Mouse (Mus musculus): ENCODE measurements around the gene Kpna3.

Kpna3 gene

DNA sequence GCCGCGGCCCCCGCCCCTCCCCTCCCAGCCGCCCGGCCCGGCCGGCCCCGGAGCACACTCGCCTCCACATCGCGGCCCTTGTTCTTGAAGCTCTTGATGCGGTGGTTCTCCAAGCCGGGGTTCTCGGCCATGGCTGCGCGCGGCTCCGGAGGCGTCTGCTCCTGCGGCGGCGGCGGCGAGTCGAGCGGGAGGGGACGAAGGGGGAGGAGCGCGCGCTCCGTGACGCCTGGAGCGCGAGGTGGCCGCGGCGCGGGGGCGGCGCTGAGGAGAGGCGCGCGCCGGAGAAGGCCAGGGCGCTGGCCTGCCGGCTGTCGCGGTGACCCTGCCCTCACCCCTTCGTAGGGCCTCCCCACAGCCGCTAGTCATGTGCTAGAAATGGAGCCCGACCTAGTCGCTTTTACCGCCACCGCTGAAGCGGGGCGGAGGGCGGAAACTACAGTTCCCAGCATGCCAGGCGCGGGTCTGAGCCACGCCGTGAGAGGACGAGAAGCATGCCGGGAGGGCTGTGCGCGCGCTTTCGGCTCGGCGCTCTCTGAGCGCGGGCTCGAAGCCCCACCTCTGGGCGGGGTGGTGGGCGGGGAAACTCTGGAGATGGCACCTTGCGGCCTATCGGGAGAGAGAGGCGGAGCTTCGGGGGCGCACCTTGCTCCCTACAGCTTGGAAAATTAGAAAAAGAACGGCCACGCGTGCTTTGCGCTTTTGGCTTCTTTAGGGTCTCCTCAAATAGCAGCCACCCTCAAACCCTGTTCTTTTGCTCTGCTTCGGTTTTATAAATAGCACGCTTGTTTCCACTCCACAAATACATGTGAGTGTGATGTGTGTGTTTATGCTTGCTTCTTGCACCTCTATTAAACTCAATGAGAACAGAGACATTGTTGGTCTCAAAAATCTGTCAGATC is at the start of gene Kpna3:
TSS of gene Kpna3 (minus strand) at position 214 of the 899 bp plus-strand sequence.
- DNase-seq: peak; percentile 97 to 99

DNA sequence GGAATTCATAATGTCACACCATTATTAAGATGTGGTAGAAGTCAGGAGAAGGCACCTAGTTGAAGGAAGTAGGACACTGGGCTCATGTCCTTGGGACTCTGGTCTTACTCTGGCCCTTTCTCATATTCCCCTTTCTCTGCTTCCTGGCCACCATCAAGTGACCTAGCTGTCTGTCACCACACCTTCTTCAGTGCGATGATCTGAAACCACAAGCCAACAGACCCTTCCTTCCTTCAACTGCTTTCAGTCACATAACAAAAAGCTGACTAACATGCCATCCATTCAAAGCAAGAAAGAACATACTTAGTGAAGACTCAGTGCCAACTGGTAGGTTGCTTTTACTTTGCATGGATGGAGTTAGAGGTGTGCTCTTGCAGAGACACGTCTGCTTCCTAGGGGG is 20.7 kb upstream of the Kpna3 start:
- DNase-seq: no peak

GRCm38 (mm10) chr14:61457468-61457867 is 17.8 kb upstream of the Kpna3 start:
- DNase-seq: no peak

DNA sequence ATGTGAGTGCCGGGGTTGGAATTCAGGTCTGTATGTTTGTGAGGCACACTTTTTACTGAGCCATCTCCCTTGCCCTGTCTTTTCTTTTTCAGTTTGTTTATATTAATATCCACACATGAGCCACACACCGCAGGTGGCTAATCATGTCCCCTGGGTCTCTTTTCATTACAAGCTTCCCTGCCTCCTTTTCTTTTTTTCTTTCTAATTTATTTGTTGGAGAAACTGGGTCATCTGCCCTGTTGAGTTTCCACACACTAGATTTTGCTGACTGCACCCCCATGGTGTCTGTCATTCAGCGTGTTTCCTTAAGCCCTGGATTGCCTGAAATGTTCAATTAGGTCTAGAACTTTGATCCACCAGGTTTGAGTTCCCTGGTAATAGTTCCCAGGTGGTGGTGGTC is 15.9 kb upstream of the Kpna3 start:
- no peak for DNase-seq

GRCm38 (mm10) chr14:61453032-61453431 is 13.4 kb upstream of the Kpna3 start:
- DNase-seq: no peak

DNA sequence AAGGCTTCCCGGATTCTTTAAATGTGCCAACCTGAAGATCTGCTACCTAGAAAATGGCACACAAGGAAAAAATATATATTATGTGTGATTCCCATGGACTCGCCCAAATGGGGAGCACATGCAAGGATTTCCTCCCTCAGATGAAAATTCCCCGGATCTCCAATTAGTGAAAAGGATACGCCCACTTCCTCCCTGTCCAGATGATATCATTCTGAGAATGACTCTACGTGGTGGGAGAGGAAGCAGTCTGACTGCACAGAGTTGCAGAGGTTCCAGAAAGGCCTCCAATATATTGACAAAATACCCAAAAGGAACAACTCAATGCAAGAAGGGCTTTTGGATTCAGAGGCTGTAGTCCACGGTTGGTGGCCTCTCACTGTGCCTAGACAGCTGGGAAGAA is 12.8 kb upstream of the Kpna3 start:
- no peak for DNase-seq

GRCm38 (mm10) chr14:61447775-61448174 is 8.1 kb upstream of the Kpna3 start:
- DNase-seq: peak; percentile 23 to 30

DNA sequence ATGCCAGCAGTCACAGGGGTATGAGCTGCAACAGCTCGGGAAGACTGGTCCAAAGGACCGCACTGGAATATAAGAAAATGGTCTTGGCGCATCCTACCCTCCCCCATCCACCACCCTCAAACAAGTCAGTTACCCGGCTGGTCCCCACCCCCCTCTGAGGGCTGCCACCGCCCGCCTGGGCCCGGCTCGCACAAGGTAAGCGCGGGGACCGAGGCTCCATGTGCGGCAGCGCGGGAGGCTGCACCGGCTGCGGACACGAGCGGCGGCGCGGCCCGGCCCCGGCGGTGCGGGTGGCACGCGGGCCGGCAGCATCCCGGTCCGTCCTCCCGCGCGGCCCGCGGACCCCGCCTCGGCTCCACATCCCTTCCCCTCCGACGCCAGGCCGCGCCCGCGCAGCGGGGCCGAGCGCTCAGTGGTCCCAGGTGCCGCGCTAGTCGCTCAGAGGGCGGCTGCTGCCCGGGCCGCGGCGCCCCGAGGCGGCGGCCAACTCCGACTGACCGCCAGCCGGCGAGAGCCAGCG is 473 bp downstream of the Kpna3 start:
- peak; percentile 40 to 44 for DNase-seq

GRCm38 (mm10) chr14:61438171-61438945 is 1.3 kb downstream of the Kpna3 start:
- peak in 1 of 2 experiments; percentile 15 for DNase-seq

DNA sequence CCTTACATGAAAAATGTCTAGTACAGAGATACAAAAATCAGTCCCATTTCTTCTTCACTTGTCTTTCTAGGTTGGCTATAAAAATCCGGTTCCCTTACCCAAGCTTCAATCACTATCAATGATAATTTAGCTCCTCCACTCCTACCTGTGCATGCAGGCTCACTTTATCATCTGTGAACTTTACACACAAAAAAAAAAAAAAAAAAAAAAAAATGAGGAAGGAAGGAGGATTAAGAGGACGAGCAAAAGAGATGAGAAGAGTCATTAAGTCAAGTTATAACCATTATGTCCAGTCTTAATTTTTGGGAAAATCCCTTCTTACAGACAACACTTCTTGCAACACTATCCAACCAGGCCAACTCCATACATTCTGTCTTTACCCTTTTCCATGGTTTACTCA is 2.8 kb downstream of the Kpna3 start:
- DNase-seq: no peak

DNA sequence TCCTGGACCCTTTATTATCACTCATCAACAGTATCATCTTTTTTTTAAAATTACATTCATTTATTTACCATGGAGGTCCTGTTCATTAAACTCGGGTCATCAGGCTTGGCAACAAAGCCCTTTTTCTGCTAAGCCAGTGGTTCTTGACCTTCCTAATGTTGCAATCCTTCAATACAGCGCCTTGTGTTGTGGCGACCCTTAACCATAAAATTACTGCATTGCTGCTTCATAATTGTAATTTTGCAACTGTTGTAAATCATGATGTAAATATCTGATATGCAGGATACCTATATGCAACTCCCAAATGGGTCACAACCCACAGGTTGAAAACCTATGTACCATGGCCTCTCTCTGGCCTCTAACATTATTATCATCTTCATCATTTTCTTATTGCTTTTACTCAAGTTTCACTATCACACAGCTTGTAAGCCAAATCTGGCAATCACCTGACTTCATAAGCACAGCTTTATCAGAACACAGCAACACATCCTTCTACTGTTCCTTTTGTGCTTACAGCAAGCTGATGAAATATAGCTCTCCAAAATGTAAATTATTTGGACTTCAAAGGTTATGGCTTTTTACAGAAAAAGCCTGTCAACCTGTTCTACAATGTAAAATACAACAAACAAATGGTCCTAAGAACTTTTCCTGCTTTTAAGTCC is 11.4 kb downstream of the Kpna3 start:
- DNase-seq: no peak

DNA sequence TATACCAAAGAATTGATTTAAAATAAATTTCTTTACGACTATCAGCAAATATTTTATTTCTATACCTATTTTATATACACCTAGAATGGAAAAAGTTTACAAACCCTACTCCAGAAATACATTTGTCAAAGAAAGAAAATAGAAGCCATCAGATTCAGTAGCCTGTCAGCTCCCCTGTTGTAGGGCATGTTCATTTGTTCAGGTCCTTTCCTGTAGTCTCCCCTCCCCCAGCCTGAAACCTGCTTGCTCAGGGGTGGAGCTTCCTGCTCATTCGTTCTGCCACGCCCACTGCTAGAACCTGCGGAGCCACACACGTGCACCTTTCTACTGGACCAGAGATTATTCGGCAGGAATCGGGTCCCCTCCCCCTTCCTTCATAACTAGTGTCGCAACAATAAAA is 12.6 kb downstream of the Kpna3 start:
- DNase-seq: peak; percentile 8 to 19

DNA sequence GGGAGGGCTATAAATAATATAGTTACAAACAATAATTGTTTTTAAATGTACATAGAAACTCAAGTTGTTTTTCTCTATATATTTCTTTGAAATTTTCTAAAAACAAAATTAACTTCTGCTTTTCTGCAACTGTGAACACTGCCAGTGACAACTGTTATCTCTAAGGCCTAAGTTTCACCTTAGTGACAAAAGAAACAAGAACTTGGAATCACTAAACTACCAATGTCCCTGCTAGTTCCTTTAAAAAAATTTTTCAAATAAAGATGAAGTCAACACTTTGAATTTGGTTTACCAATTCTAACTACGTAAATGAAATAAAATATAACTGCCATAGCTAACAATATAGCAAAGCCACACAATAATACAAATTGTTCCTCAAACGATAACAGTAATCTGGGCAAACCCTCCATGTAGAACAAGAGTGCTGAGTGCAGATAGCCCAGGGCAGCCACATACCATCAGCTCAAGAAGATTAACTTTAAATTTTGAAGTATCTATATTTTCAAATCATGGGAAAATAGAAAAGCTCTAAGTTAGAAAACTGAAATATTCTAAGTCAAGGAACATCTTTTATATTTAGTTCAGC is 14.5 kb downstream of the Kpna3 start:
- no peak for DNase-seq

DNA sequence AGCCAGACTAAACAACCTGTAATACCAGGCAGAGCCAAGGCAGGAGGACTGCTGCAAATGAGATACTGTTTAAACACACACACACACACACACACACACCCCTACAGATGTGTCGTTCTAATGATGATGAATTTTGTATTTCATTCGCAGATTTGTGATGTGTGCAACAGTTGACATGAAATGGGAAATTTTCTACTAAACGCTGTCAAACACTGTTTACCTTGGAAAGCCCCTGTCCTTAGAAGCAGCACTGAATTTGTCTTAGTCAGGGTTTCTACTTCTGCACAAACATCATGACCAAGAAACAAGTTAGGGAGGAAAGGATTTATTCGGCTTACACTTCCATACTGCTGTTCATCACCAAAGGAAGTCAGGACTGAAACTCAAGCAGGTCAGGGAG is 24.0 kb downstream of the Kpna3 start:
- DNase-seq: no peak

- DNase-seq: no peak
Measured at GRCm38 (mm10) chr14:61415311-61415710, 24.4 kb downstream of the Kpna3 start.

- no peak for DNase-seq
Measured at GRCm38 (mm10) chr14:61414808-61415207, 24.9 kb downstream of the Kpna3 start.

- DNase-seq: no peak
Measured at GRCm38 (mm10) chr14:61414199-61414598, 25.5 kb downstream of the Kpna3 start.

DNA sequence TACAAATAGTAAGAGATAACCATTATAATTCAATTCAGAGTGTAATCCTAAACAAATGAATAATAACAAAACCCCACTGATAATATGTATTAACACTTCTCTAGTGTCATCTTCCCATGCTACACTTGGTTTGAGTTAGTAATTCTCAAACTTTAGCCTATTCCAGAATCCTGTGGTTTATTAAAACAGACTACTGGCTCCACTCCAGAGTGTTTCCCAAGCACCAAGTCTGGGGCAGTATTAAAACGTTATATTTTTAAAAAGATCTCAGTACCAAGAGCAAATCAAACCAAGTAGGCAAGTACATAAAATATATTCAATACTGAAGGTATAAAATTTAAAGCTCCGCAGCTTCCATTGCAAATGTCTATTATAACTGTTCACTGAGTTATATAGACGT is 26.0 kb downstream of the Kpna3 start:
- DNase-seq: no peak

- DNase-seq: no peak
Measured at GRCm38 (mm10) chr14:61410020-61410419, 29.7 kb downstream of the Kpna3 start.

- no peak for DNase-seq
Measured at GRCm38 (mm10) chr14:61407055-61407454, 32.6 kb downstream of the Kpna3 start.

- no peak for DNase-seq
Measured at GRCm38 (mm10) chr14:61405761-61406160, 33.9 kb downstream of the Kpna3 start.

DNA sequence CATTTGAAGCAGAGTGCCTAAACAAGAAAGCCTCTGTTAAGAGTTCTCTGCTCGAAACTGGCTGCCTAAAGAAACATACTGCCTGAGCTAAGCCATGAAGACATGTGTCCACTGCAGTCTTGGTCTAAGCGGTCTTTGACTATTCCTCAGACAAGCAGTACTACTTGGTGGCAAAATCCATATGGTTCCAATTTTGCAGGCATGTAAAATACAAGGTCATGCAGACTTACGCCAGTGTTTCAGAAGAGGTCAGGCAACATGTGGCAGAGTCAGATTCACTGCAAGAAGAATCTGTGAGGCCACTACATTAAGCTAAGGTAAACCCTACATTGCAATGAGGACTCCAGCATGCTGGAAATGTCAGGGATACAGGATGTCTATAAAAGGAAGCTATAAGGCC is 34.7 kb downstream of the Kpna3 start:
- DNase-seq: no peak

DNA sequence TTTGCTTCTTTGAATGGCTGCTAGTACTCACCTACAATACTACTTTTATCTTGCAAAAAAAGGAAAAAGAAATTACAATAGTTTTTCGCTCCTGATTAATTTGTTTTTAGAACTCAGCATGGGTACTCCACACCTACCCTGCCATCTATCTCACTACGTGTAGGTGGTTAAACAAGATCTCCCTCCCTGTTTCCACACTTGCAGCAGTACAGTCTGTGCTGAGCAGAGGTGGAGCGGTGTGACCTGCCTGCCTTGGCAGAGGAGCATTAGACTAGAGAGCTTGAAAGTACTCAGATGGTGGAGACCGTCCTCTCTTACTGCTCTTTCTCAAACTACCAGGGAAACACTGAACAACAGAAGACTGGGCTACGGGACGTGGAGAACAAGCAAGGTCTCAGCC is 44.9 kb downstream of the Kpna3 start:
- DNase-seq: no peak
